8 mouse cellular contexts compared by ENCODE assay signal in the genomic region with DNA sequence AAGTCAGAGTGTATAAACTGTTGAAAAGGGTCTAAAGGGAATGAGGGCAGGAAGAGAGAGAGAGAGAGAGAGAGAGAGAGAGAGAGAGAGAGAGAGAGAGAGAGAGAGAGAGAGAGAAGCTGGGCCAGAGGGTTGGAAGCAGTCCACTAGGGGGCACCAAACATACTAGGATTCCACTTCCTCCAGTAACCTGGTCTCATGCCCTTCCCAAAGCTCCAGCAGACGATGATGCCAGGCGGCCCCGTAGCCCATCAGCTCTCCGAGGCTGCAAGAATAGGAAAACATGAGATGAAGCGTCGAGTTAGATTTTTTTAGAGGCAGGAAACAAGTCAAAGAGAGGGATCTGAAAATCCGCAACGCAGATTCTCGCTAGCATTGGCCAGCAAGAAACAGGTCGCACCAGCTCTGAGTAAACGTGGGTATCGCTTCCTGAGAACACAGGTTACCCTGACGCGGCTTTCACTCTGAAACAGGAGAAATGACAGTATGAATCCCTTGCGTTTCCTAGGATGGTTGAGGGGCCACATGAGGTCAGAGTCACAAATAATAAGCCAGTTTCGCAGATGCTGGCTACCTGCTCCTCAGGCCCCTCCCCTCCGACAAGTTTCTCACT. TPM values are rescaled to one million over a fixed set of nuclear protein-coding genes. Genes with fewer than 3 reads are reported as not detected.
DNase-seq lines count a peak whose midpoint lies in the region; ATAC-seq and TF ChIP-seq lines count a peak whose summit lies in the region.

No protein-coding gene starts in this region.

- H3K27ac ChIP-seq in cortical plate, adult 2 months (ENCODE audit: insufficient read depth, low read length): no peak overlapping the region

- H3K4me3 ChIP-seq in cortical plate, adult 2 months (ENCODE audit: insufficient read depth, low read length): peak overlapping the region; percentile 25

- DNase-seq in adrenal gland, postnatal 25 days: peak; percentile 69
- DNase-seq in gastrocnemius, postnatal 10 days: peak; percentile 77
- DNase-seq in induced T-regulatory cell, adult 2 months (ENCODE audit: low read depth): peak; percentile 66
- DNase-seq in left cerebral cortex, adult 8-10 months (ENCODE audit: low spot score in 2 of 2): peak; percentile 63 to 71
- peak; percentile 64 to 80 for DNase-seq in lung, postnatal 4 days
- peak; percentile 91 to 92 for DNase-seq in right cerebral cortex, postnatal 10 days (ENCODE audit: low spot score in 2 of 2)

- ATAC-seq in inflammation-experienced regulatory T-cells, adult 6 months: no peak

- no peaks in the 10 kb centered on the region for H3K4me1 ChIP-seq in cortical plate, adult 2 months (ENCODE audit: control insufficient read depth, insufficient read depth, low read length)

- peak; percentile 71 for TF ChIP-seq CTCF in cortical plate, adult 2 months (IDR thresholded peaks at IDR 0.05; ENCODE audit: extremely low read depth, insufficient read depth, low read length)

- TF ChIP-seq POLR2A in cortical plate, adult 2 months (IDR thresholded peaks at IDR 0.05; ENCODE audit: extremely low read depth, insufficient read depth, low read length): 0 out of 2 replicates have a peak, but pooled peaks have one; percentile 26

RNA-seq across cellular contexts. Expression of a gene that starts 10.6 kb away (rescaled TPM):
- 0.15 TPM in 1 of 2 replicates, not detected in the other for total RNA-seq in adrenal gland, postnatal 25 days (2021)
- 0.08 TPM in 2 replicates for polyA plus RNA-seq in cortical plate, adult 2 months (2012; rRNA removed)
- total RNA-seq in gastrocnemius, postnatal 10 days (2021): under 1 TPM; 0.14 to 0.20 TPM
- under 1 TPM in 2 of 4 experiments, not detected in 2; 0.16 to 0.23 TPM for total RNA-seq in left cerebral cortex, adult 8-10 months (2022)
- polyA plus RNA-seq in inflammation-experienced regulatory T-cells, adult 6 months (2017; shearing (Covaris generic)): not detected

RNA-seq across cellular contexts. Expression of a gene that starts 20.3 kb away (rescaled TPM):
- total RNA-seq in adrenal gland, postnatal 25 days (2021): not detected in 2 replicates
- polyA plus RNA-seq in cortical plate, adult 2 months (2012; rRNA removed): 0.36 and 0.92 TPM in 2 replicates
- total RNA-seq in gastrocnemius, postnatal 10 days (2021): under 1 TPM in 1 of 2 experiments, not detected in 1; 0.31 TPM
- total RNA-seq in left cerebral cortex, adult 8-10 months (2022): 1 to 10 TPM; 1.0 to 1.6 (median 1.4) TPM
- not detected for polyA plus RNA-seq in inflammation-experienced regulatory T-cells, adult 6 months (2017; shearing (Covaris generic))
